ENCODE assay signal across 9 mouse cellular contexts in genomic region chr1:119878909-119879308, GRCm38 (mm10). TPM values are rescaled to one million over a fixed set of nuclear protein-coding genes. Genes with fewer than 3 reads are reported as not detected.
DNase-seq lines count a peak whose midpoint lies in the region; ATAC-seq and TF ChIP-seq lines count a peak whose summit lies in the region.
"Had no signal": no experiment of that assay in that cellular context is flagged by ENCODE, and none has a peak within 500 bp of the region (broad histone marks: within the 10 kb centered on the region; RNA-seq: fewer than 3 reads in every experiment).

No protein-coding gene starts in this region.

- no peak for ATAC-seq in kidney, embryonic 14.5 days (ENCODE audit: low FRiP score, low TSS enrichment)
- ATAC-seq in forebrain, postnatal 0 days, result peak; percentile 89
- ATAC-seq in megakaryocyte, adult 5-6 weeks (ENCODE audit: poor library complexity, severe bottlenecking), result no peak
- no peak for ATAC-seq in CD4-positive, CD25-positive, alpha-beta regulatory T cell, adult 4 months

- H3K9ac ChIP-seq in kidney, embryonic 14.5 days (ENCODE audit: low read depth, low read length), result no peak overlapping the region
- H3K9ac ChIP-seq in forebrain, postnatal 0 days, result no peak overlapping the region
- H3K9ac ChIP-seq: embryonic facial prominence, embryonic 12.5 days had no signal

- H3K4me3 ChIP-seq in kidney, embryonic 14.5 days (ENCODE audit: low read length), result no peak overlapping the region
- no peak overlapping the region for H3K4me3 ChIP-seq in forebrain, postnatal 0 days (ENCODE audit: low read depth, low read length)
- H3K4me3 ChIP-seq in olfactory bulb, adult 2 months (ENCODE audit: insufficient read depth, low read depth, low read length), result no peak overlapping the region
- H3K4me3 ChIP-seq: embryonic facial prominence, embryonic 12.5 days had no signal

- no peak overlapping the region for H3K4me2 ChIP-seq in kidney, embryonic 14.5 days (replicated peaks; ENCODE audit: low read depth, low read length)
- no peak overlapping the region for H3K4me2 ChIP-seq in forebrain, postnatal 0 days (ENCODE audit: low read depth)
- H3K4me2 ChIP-seq: embryonic facial prominence, embryonic 12.5 days had no signal

- H3K4me1 ChIP-seq in kidney, embryonic 14.5 days (ENCODE audit: control insufficient read depth, insufficient read depth, low read length), result no peaks in the 10 kb centered on the region
- 0 out of 2 replicates have a peak, but pooled peaks cover 3% of the 10 kb centered on the region for H3K4me1 ChIP-seq in forebrain, postnatal 0 days (ENCODE audit: insufficient read depth)
- peaks cover 6% of the 10 kb centered on the region for H3K4me1 ChIP-seq in olfactory bulb, adult 2 months (ENCODE audit: control insufficient read depth, insufficient read depth, low read length)

- WGBS in kidney, embryonic 14.5 days, result 85% methylated on average over 7 of the region's 7 CpGs
- WGBS in forebrain, postnatal 0 days, result 31% methylated on average over 7 of the region's 7 CpGs
- WGBS in olfactory bulb, adult 2 months, result 47% methylated on average over 7 of the region's 7 CpGs

- H3K36me3 ChIP-seq in kidney, embryonic 14.5 days (ENCODE audit: control insufficient read depth, insufficient read depth, low read length), result no peaks in the 10 kb centered on the region
- H3K36me3 ChIP-seq in forebrain, postnatal 0 days (ENCODE audit: insufficient read depth), result no peaks in the 10 kb centered on the region
- H3K36me3 ChIP-seq: embryonic facial prominence, embryonic 12.5 days had no signal

- peak; percentile 20 for DNase-seq in kidney, postnatal 4 days
- peak; percentile 83 for DNase-seq in forebrain, postnatal 0 days
- peak; percentile 83 for DNase-seq in layer of hippocampus, adult 9-11 months
- DNase-seq in kidney, adult 18-20 months, result no peak

- no peak for TF ChIP-seq CTCF in forebrain, postnatal 0 days (IDR thresholded peaks at IDR 0.05; ENCODE audit: low read depth)
- no peak for TF ChIP-seq CTCF in olfactory bulb, adult 2 months (IDR thresholded peaks at IDR 0.05; ENCODE audit: insufficient read depth, low read depth, low read length)

- H3K27ac ChIP-seq in kidney, embryonic 14.5 days (ENCODE audit: low read depth, low read length), result no peak overlapping the region
- H3K27ac ChIP-seq in forebrain, postnatal 0 days (ENCODE audit: low read depth, low read length), result peak overlapping the region; percentile 66
- peak overlapping the region; percentile 71; the same call in 1 of the 2 replicates for H3K27ac ChIP-seq in olfactory bulb, adult 2 months (ENCODE audit: insufficient read depth, low read depth, low read length)
- H3K27ac ChIP-seq: embryonic facial prominence, embryonic 12.5 days had no signal

- no peaks in the 10 kb centered on the region for H3K9me3 ChIP-seq in kidney, embryonic 14.5 days (ENCODE audit: control insufficient read depth, low read length)
- no peaks in the 10 kb centered on the region for H3K9me3 ChIP-seq in forebrain, postnatal 0 days (ENCODE audit: low read length)
- H3K9me3 ChIP-seq: embryonic facial prominence, embryonic 12.5 days had no signal

- TF ChIP-seq POLR2A in olfactory bulb, adult 2 months (IDR thresholded peaks at IDR 0.05; ENCODE audit: insufficient read depth, low read depth, low read length), result no peak

- no peaks in the 10 kb centered on the region for H3K27me3 ChIP-seq in kidney, embryonic 14.5 days (ENCODE audit: control insufficient read depth, insufficient read depth, low read length)
- no peaks in the 10 kb centered on the region for H3K27me3 ChIP-seq in forebrain, postnatal 0 days (ENCODE audit: insufficient read depth, low read length)
- H3K27me3 ChIP-seq: embryonic facial prominence, embryonic 12.5 days had no signal

RNA-seq across cellular contexts. Expression of gene Tmem177, which starts 34.1 kb away (rescaled TPM):
- polyA plus RNA-seq in kidney, embryonic 14.5 days (2014; fragmentation: Nextera tagmentation; extraction: Ambion mirVana), result 4.6 and 7.4 TPM in 2 replicates
- 6.9 and 7.2 TPM in 2 replicates for total RNA-seq in forebrain, postnatal 0 days (2014; rRNA removed)
- 4.1 and 5.4 TPM in 2 replicates for polyA plus RNA-seq in forebrain, postnatal 0 days (2015; fragmentation: Nextera tagmentation; extraction: Ambion mirVana)
- not detected in 2 replicates for polyA plus RNA-seq in olfactory bulb, adult 2 months (2012; ENCODE audit: insufficient read depth, insufficient read length, low replicate concordance, missing spikeins)
- 1.6 and 2.1 TPM in 2 replicates for total RNA-seq in megakaryocyte, adult 5-6 weeks (2015)
- total RNA-seq in megakaryocyte, adult 5-6 weeks (2017), result 1.3 and 1.7 TPM in 2 replicates
- polyA plus RNA-seq in CD4-positive, CD25-positive, alpha-beta regulatory T cell, adult 4 months (2017; shearing (Covaris generic)), result 1 to 10 TPM; 7.5 to 8.5 TPM

RNA-seq across cellular contexts. Expression of gene Ptpn4, which starts 41.5 kb away (rescaled TPM):
- 11.9 and 13.5 TPM in 2 replicates for polyA plus RNA-seq in kidney, embryonic 14.5 days (2014; fragmentation: Nextera tagmentation; extraction: Ambion mirVana)
- total RNA-seq in forebrain, postnatal 0 days (2014; rRNA removed), result 40.1 and 41.4 TPM in 2 replicates
- 2.6 and 6.2 TPM in 2 replicates for polyA plus RNA-seq in forebrain, postnatal 0 days (2015; fragmentation: Nextera tagmentation; extraction: Ambion mirVana)
- 271 TPM in 1 of 2 replicates, not detected in the other for polyA plus RNA-seq in olfactory bulb, adult 2 months (2012; ENCODE audit: insufficient read depth, insufficient read length, low replicate concordance, missing spikeins)
- 9.5 and 10.4 TPM in 2 replicates for total RNA-seq in megakaryocyte, adult 5-6 weeks (2015)
- 7.3 and 9.1 TPM in 2 replicates for total RNA-seq in megakaryocyte, adult 5-6 weeks (2017)
- polyA plus RNA-seq in CD4-positive, CD25-positive, alpha-beta regulatory T cell, adult 4 months (2017; shearing (Covaris generic)), result 1 to 10 TPM; 5.6 to 8.9 TPM
